Mouse (Mus musculus) NIH3T3 (cell line): ENCODE measurements around the gene AC134908.4.

Experiments used
- DNase-seq: peaks from one replicate; pipeline ENCODE4 v3.0.0-alpha.2; 2012; ENCODE audit warnings: low read depth

Gene AC134908.4

GRCm38 (mm10) chr17:25831451-25832281 lies 36.2 kb upstream of the AC134908.4 start:
- DNase-seq = peak; percentile 58

GRCm38 (mm10) chr17:25830806-25831431 lies 35.5 kb upstream of the AC134908.4 start:
- no peak for DNase-seq

GRCm38 (mm10) chr17:25830200-25830753 lies 34.8 kb upstream of the AC134908.4 start:
- DNase-seq = no peak

- DNase-seq = no peak
These were observed 34.1 kb upstream of the AC134908.4 start for GRCm38 (mm10) chr17:25829558-25830017.

GRCm38 (mm10) chr17:25828712-25829557 lies 33.5 kb upstream of the AC134908.4 start, which contains the start of gene Jmjd8:
Gene Jmjd8 (plus strand): TSS chr17:25828867.
- peak; percentile 81 for DNase-seq

GRCm38 (mm10) chr17:25828223-25828594 lies 32.8 kb upstream of the AC134908.4 start:
- no peak for DNase-seq

- no peak for DNase-seq
These were observed 32.2 kb upstream of the AC134908.4 start for GRCm38 (mm10) chr17:25827546-25828222.

GRCm38 (mm10) chr17:25827011-25827410 lies 31.6 kb upstream of the AC134908.4 start:
- no peak for DNase-seq

- no peak for DNase-seq
These were observed 30.6 kb upstream of the AC134908.4 start for GRCm38 (mm10) chr17:25825984-25826570.

- no peak for DNase-seq
These were observed 29.9 kb upstream of the AC134908.4 start for GRCm38 (mm10) chr17:25825311-25825710.

GRCm38 (mm10) chr17:25824362-25825142 lies 29.1 kb upstream of the AC134908.4 start:
- no peak for DNase-seq

- peak; percentile 93 for DNase-seq
These were observed 28.0 kb upstream of the AC134908.4 start, which contains the start of gene Wdr24 for GRCm38 (mm10) chr17:25823452-25823851. Gene Wdr24 (plus strand): TSS chr17:25823627.

GRCm38 (mm10) chr17:25818851-25819780 lies 23.7 kb upstream of the AC134908.4 start:
- DNase-seq = no peak

GRCm38 (mm10) chr17:25817662-25818061 lies 22.2 kb upstream of the AC134908.4 start:
- no peak for DNase-seq

GRCm38 (mm10) chr17:25813471-25813870 lies 18.0 kb upstream of the AC134908.4 start:
- DNase-seq = peak; percentile 94

- DNase-seq = no peak
These were observed 15.4 kb upstream of the AC134908.4 start for GRCm38 (mm10) chr17:25810890-25811289.

- no peak for DNase-seq
These were observed 14.3 kb upstream of the AC134908.4 start for GRCm38 (mm10) chr17:25809606-25810340.
